Mouse (Mus musculus) ES-E14 (cell line): ENCODE data around the gene Tmem229b.

ENCODE experiments used
- CHD2 ChIP-seq: IDR thresholded peaks from 2 replicates; pipeline ENCODE4 v1.6.1; 2014; ENCODE audit warnings: mild to moderate bottlenecking, low read depth, low read length, inconsistent platforms
- HCFC1 ChIP-seq: IDR thresholded peaks from 2 replicates; pipeline ENCODE4 v1.6.1; 2012; ENCODE audit warnings: low read length, inconsistent platforms, borderline replicate concordance; ENCODE audit not compliant: insufficient read depth
- MAFK ChIP-seq: IDR thresholded peaks from 2 replicates; pipeline ENCODE4 v1.6.1; 2014; ENCODE audit warnings: mild to moderate bottlenecking, low read depth, low read length, inconsistent platforms; ENCODE audit not compliant: insufficient read depth
- ZC3H11A ChIP-seq: IDR thresholded peaks from 2 replicates; pipeline ENCODE4 v1.6.1; 2012; ENCODE audit warnings: low read depth, mild to moderate bottlenecking, inconsistent platforms, low read length, borderline replicate concordance

GRCm38 (mm10) chr12:78980683-78981091, 26.7 kb downstream of the Tmem229b start:
- TF ChIP-seq HCFC1 = no peak
- TF ChIP-seq MAFK = no peak
- TF ChIP-seq CHD2 = no peak
- TF ChIP-seq ZC3H11A = no peak
